Mouse (Mus musculus): ENCODE measurements at regions not wholly inside any gene's neighbourhood (a gene's known extent, or its start where the extent isn't known, plus 50 kb on each side); places are given as distances from the start of the nearest gene placed in this dataset.

DNA sequence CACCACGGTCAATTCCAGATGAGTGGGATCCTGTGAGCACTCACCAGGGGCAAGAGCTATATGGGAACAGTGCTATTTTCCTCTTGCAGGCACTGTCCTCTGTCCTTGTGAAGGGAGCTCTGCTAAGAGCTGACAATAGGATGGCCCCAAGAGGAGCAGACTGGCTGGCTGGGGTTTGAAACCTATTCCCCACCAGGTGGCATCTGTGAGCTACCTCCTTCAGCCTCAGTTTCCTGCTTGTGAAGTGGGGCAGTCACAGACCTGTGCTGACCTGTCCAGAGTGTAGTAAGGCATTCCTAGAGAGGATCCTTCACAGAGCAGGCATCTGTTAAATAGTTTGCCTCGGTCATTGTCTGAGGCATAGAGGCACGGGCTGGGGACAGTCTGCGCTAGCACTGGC is 71.8 kb upstream of the Lrpap1 start:
- H3K4me3 ChIP-seq: no peak overlapping the region

DNA sequence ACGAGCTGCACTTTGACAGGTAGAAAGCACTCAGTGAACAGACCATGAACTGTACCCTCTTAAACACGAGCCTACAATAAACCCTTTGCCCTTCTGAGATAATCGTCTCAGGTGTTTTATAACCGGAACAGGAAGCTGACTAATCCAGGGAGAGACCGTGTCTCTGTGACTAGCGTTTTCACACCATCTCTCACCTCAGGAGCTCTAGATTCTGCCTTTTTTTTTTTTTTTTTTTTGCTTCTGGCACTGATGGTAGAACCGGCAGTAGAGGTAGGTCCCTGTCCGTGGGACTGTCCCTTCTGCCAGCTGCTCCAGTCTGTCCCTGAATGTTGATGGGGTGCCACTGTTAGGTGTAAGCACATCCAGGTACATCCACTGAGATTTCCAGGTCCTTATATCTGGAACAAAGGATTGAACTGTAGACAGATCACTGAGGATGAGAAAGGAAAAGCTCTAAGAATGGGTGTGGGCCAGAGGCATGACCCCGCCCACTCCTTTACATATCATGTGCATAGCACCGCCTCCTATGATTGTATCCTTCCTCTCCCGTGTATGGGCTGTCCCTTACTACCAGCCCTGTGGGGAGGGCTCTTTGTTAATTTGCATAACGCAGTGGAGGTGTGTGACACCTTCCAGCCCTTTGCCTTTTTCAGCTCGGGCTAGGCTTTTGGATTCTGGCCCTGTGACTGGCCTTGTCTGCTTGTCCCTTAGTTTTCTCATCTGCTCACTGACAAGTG is 70.7 kb upstream of the Lrpap1 start:
- Histone ChIP-seq H3K9ac (no peak overlapping the region), H3K4me3 (no peak overlapping the region), H3K4me1 (replicated peaks) (no peaks in the 10 kb centered on the region), H3K36me3 (no peaks in the 10 kb centered on the region), H3K27ac (no peak overlapping the region), H3K9me3 (replicated peaks) (no peaks in the 10 kb centered on the region), H3K4me2 (no peak overlapping the region), H3K27me3 (no peaks in the 10 kb centered on the region)
- 53% methylated on average over 13 of the region's 13 CpGs for WGBS
- ATAC-seq (replicated peaks; ENCODE audit: insufficient number of reproducible peaks, insufficient read depth, low FRiP score, low read depth): no peak

More for the DNA sequence above, 71.8 kb upstream of the Lrpap1 start:
- H3K4me1 ChIP-seq (replicated peaks): no peaks in the 10 kb centered on the region
- H3K9me3 ChIP-seq (replicated peaks): no peaks in the 10 kb centered on the region
- ATAC-seq (replicated peaks; ENCODE audit: insufficient number of reproducible peaks, insufficient read depth, low FRiP score, low read depth): 0 out of 2 replicates have a peak, but pooled peaks have one; percentile 2
- 67% methylated on average over 4 of the region's 4 CpGs for WGBS
- H3K36me3 ChIP-seq: no peaks in the 10 kb centered on the region
- 0 out of 2 replicates have a peak, but pooled peaks cover 2% of the 10 kb centered on the region for H3K27me3 ChIP-seq
- no peak overlapping the region for H3K27ac ChIP-seq
- no peak overlapping the region for H3K9ac ChIP-seq
- H3K4me2 ChIP-seq: no peak overlapping the region

- H3K4me1 ChIP-seq (replicated peaks): no peaks in the 10 kb centered on the region
- no peaks in the 10 kb centered on the region for H3K27me3 ChIP-seq
- no peak overlapping the region for H3K9ac ChIP-seq
- H3K27ac ChIP-seq: no peak overlapping the region
- H3K36me3 ChIP-seq: no peaks in the 10 kb centered on the region
- H3K4me2 ChIP-seq: no peak overlapping the region
- WGBS: 60% methylated on average over 4 of the region's 4 CpGs
- no peaks in the 10 kb centered on the region for H3K9me3 ChIP-seq (replicated peaks)
- ATAC-seq (replicated peaks; ENCODE audit: insufficient number of reproducible peaks, insufficient read depth, low FRiP score, low read depth): no peak
- no peak overlapping the region for H3K4me3 ChIP-seq
Observed at GRCm38 (mm10) chr5:35174318-35174717, 68.8 kb upstream of the Lrpap1 start.

DNA sequence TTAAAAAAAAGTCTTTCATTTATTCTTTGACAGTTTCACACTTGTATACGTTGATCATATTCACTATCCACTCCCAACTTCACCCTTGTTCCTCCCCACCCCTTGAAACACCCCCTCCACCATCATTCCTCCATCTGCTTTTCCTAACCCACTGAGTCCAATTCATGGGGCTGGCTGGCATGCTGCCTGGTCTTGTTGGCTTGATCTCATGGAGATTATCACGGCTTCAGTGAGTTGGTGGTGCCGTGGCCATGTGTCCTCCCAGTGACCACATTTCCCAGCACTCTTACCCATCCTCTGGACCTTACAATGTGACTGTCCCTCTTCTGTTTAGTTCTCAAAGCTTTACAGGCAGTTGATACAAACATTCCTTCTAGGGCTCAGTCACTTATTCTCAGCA is 65.8 kb upstream of the Lrpap1 start:
- H3K4me1 ChIP-seq (replicated peaks): no peaks in the 10 kb centered on the region
- H3K9ac ChIP-seq: no peak overlapping the region
- H3K4me2 ChIP-seq: no peak overlapping the region
- H3K4me3 ChIP-seq: no peak overlapping the region
- 76% methylated on average over 3 of the region's 3 CpGs for WGBS
- no peaks in the 10 kb centered on the region for H3K27me3 ChIP-seq
- no peak overlapping the region for H3K27ac ChIP-seq
- no peaks in the 10 kb centered on the region for H3K9me3 ChIP-seq (replicated peaks)
- no peaks in the 10 kb centered on the region for H3K36me3 ChIP-seq
- ATAC-seq (replicated peaks; ENCODE audit: insufficient number of reproducible peaks, insufficient read depth, low FRiP score, low read depth): no peak

DNA sequence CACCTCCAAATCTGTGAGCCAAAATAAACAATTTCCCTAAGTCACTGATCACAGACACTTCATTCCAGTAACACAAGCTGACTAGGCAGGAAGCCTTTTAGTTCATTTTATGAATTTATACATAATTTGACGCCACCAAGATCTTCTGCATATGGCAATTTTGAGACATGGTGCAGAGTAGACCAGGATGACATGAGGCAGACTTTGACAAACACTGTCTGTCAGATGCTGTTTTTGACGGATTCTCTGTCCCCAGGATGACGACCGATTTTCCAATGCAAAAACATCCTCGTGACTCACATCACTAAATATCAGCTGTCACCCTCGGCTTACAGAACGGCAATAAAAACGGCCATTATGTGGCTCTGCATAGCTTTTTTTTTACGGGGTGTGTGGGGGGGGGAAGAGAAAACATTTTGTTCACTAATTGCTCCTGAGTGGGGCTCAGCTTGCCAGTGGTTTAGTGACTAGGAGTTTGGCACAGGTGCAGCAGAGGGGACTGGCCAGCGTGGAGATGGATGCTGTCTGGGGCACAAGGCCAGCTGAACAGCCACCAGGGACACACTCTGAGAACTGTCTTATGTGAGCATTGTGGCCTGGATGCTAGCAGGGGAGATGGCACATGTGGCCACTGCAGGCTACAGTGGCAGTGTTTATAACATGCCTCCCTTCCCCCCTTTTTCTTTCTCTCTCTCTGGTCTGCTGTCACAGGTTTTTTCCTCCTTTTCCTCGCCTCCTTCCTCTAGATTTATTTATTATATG is 65.0 kb upstream of the Lrpap1 start:
- 80% methylated on average over 11 of the region's 11 CpGs for WGBS
- no peak for ATAC-seq (replicated peaks; ENCODE audit: insufficient number of reproducible peaks, insufficient read depth, low FRiP score, low read depth)

DNA sequence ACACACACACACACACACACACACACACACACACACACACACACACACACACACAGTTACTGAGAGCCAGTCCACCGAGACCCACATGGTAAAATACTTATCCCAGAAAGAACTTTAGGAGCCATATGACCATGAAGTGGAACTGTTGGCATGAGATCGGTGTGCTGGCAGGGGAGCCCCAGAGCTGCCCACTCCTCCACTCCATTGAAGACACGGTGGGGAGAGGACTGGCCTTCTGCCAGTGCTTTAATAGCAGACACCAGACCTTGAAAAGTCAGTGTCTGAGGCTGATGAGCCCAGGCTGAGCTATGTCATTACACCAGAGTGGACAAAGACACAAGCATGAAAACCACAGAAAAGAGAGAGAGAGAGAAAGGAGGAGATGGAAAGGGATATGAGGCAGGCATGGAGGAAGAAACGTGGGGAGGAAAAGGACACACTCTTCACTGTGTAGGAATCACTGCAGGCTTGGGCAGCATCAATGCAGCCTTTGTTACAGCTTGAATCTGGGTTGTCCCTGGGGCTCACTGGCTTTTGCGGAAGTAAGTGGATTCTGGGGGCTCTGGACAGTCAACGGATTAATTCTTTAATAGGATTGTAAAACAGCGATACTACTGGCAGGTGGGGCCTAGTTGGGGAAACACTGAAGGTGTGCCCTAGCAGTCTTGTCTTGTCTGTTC is 64.2 kb upstream of the Lrpap1 start:
- Histone ChIP-seq H3K9ac (no peak overlapping the region), H3K27ac (no peak overlapping the region), H3K9me3 (replicated peaks) (no peaks in the 10 kb centered on the region), H3K4me2 (no peak overlapping the region), H3K4me1 (replicated peaks) (peaks cover 7% of the 10 kb centered on the region; the same call in 1 of the 2 replicates), H3K4me3 (no peak overlapping the region), H3K27me3 (no peaks in the 10 kb centered on the region), H3K36me3 (no peaks in the 10 kb centered on the region)
- no peak for ATAC-seq (replicated peaks; ENCODE audit: insufficient number of reproducible peaks, insufficient read depth, low FRiP score, low read depth)
- WGBS: 72% methylated on average over 7 of the region's 7 CpGs

More for the DNA sequence above, 65.0 kb upstream of the Lrpap1 start:
- no peak overlapping the region for H3K4me3 ChIP-seq
- no peak overlapping the region for H3K27ac ChIP-seq
- no peaks in the 10 kb centered on the region for H3K9me3 ChIP-seq (replicated peaks)
- no peaks in the 10 kb centered on the region for H3K27me3 ChIP-seq
- H3K4me1 ChIP-seq (replicated peaks): peaks cover 7% of the 10 kb centered on the region; the same call in 1 of the 2 replicates
- no peaks in the 10 kb centered on the region for H3K36me3 ChIP-seq
- H3K4me2 ChIP-seq: no peak overlapping the region
- H3K9ac ChIP-seq: no peak overlapping the region

GRCm38 (mm10) chr5:35168853-35169252 is 63.3 kb upstream of the Lrpap1 start:
- peaks cover 7% of the 10 kb centered on the region; the same call in 1 of the 2 replicates for H3K4me1 ChIP-seq (replicated peaks)
- H3K9me3 ChIP-seq (replicated peaks): no peaks in the 10 kb centered on the region
- no peak for ATAC-seq (replicated peaks; ENCODE audit: insufficient number of reproducible peaks, insufficient read depth, low FRiP score, low read depth)
- H3K27me3 ChIP-seq: no peaks in the 10 kb centered on the region
- no peak overlapping the region for H3K4me3 ChIP-seq
- H3K9ac ChIP-seq: no peak overlapping the region
- no peaks in the 10 kb centered on the region for H3K36me3 ChIP-seq
- no peak overlapping the region for H3K27ac ChIP-seq
- 34% methylated on average over 5 of the region's 5 CpGs for WGBS
- no peak overlapping the region for H3K4me2 ChIP-seq

DNA sequence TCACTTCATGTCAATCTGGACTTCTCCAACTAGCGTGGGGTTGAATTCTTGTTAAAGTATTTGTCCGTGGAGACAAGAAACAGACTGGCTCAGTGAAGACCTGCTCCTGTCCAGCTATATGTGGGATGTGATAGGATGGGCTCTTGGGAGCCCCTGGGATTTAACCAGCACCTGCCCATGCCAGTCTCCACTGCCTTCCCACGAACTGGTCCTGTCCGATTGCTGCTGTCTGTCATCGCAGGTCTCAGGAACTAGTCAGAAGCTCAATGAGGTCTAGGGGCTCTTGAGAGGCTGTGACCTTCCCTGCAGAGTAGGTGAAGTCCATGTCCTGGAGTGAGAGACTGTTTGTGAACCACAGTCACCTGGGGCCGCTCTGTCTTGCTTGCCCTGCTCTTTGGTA is 62.8 kb upstream of the Lrpap1 start:
- Histone ChIP-seq H3K27ac (no peak overlapping the region), H3K27me3 (no peaks in the 10 kb centered on the region), H3K9me3 (replicated peaks) (no peaks in the 10 kb centered on the region), H3K4me3 (no peak overlapping the region), H3K4me2 (no peak overlapping the region), H3K4me1 (replicated peaks) (peaks cover 7% of the 10 kb centered on the region; the same call in 1 of the 2 replicates), H3K36me3 (no peaks in the 10 kb centered on the region), H3K9ac (no peak overlapping the region)
- ATAC-seq (replicated peaks; ENCODE audit: insufficient number of reproducible peaks, insufficient read depth, low FRiP score, low read depth): no peak
- 80% methylated on average over 6 of the region's 6 CpGs for WGBS

- H3K4me1 ChIP-seq (replicated peaks): peaks cover 12% of the 10 kb centered on the region
- no peaks in the 10 kb centered on the region for H3K9me3 ChIP-seq (replicated peaks)
- no peak overlapping the region for H3K9ac ChIP-seq
- H3K27ac ChIP-seq: no peak overlapping the region
- H3K27me3 ChIP-seq: no peaks in the 10 kb centered on the region
- peak; percentile 36; the same call in 1 of the 2 replicates for ATAC-seq (replicated peaks; ENCODE audit: insufficient number of reproducible peaks, insufficient read depth, low FRiP score, low read depth)
- WGBS: 49% methylated on average over 8 of the region's 8 CpGs
- no peak overlapping the region for H3K4me2 ChIP-seq
- no peaks in the 10 kb centered on the region for H3K36me3 ChIP-seq
- H3K4me3 ChIP-seq: no peak overlapping the region
Observed at GRCm38 (mm10) chr5:35165993-35166392, 60.4 kb upstream of the Lrpap1 start.

DNA sequence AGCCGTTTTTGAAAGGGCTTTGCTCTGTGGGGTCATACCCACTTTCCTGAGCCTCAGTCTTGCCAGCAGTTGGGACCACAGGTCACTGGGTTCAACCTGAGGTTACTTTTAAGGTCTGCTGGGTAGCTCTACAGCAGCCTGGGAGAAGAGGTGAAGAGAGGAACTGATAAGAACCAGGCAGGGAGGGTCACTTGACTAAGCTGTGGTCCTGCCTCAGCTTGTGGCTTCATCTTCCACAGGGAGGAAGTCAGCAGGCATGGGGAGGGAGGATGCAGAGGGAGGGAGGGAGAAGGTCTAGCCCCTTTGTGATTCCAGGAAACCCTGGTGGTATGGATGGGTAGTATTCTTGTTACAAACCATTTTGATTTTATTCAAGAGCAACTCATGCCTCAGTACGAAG is 59.9 kb upstream of the Lrpap1 start:
- no peaks in the 10 kb centered on the region for H3K36me3 ChIP-seq
- H3K9me3 ChIP-seq (replicated peaks): no peaks in the 10 kb centered on the region
- no peak overlapping the region for H3K9ac ChIP-seq
- H3K27ac ChIP-seq: no peak overlapping the region
- 52% methylated on average over 2 of the region's 2 CpGs for WGBS
- H3K4me2 ChIP-seq: no peak overlapping the region
- ATAC-seq (replicated peaks; ENCODE audit: insufficient number of reproducible peaks, insufficient read depth, low FRiP score, low read depth): no peak
- H3K27me3 ChIP-seq: no peaks in the 10 kb centered on the region
- no peak overlapping the region for H3K4me3 ChIP-seq
- H3K4me1 ChIP-seq (replicated peaks): peaks cover 12% of the 10 kb centered on the region

DNA sequence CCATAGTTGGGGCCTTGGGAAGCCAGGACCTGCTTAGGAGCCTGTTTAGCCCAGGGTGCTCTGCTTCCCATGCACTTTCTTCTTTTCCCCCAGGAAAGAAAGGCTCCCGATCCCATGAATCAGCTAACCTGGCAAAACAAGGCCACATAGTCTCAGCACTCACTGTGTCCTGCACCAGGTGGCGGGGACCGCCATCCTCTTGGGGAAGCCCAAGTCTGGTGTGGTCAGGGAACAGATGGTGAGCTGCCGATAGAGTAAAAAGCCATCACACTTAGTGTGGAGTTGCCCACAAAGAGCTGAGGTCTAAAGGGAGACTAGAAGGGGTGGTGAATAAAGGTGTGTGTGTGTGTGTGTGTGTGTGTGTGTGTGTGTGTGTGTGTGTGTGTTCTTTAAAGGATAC is 57.0 kb upstream of the Lrpap1 start:
- H3K9ac ChIP-seq: no peak overlapping the region
- 95% methylated on average over 4 of the region's 4 CpGs for WGBS
- ATAC-seq (replicated peaks; ENCODE audit: insufficient number of reproducible peaks, insufficient read depth, low FRiP score, low read depth): no peak
- H3K9me3 ChIP-seq (replicated peaks): no peaks in the 10 kb centered on the region
- no peaks in the 10 kb centered on the region for H3K27me3 ChIP-seq
- no peak overlapping the region for H3K4me3 ChIP-seq
- H3K27ac ChIP-seq: no peak overlapping the region
- peaks cover 32% of the 10 kb centered on the region for H3K4me1 ChIP-seq (replicated peaks)
- H3K4me2 ChIP-seq: no peak overlapping the region
- H3K36me3 ChIP-seq: no peaks in the 10 kb centered on the region

All from heart, embryonic 15.5 days (tissue).